Mouse (Mus musculus): ENCODE results near the gene Cmip. TPM values are rescaled to one million over a fixed set of nuclear protein-coding genes. Genes with fewer than 3 reads are reported as not detected.

Cmip gene
- polyA plus RNA-seq, 1 experiment from 2014 or later: 131 TPM

DNA sequence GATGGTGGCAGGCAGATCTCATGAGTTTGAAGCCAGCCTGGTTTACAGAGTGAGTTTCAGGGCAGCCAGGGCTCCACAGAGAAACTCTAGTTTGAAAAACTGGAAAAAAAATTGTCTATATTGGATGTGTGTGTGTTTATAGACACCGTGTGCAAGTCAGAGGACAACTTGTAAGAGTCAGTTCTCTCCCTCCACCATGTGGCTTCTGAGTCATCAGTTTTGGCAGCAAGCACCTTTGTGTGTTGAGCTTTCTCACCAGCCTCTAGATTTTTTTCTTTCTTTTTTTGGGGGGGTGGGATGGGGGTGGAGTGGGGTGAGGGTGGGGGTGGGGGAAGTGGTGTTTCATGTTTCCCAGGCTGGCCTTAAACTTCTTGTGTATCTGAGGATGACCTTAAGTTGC is 228.5 kb downstream of the Cmip start:
- H3K4me2 ChIP-seq (replicated peaks): no peak overlapping the region
- H3K4me3 ChIP-seq (replicated peaks; ENCODE audit: low read length): no peak overlapping the region
- WGBS: 76% methylated on average over 1 of the region's 1 CpGs
- DNase-seq (ENCODE audit: low spot score) (no peak), ATAC-seq (ENCODE audit: low FRiP score) (no peak)
- H3K36me3 ChIP-seq (replicated peaks; ENCODE audit: control insufficient read depth, insufficient read depth): no peaks in the 10 kb centered on the region
- no peak overlapping the region for H3K27ac ChIP-seq
- H3K4me1 ChIP-seq (replicated peaks; ENCODE audit: control insufficient read depth, insufficient read depth, low read length): no peaks in the 10 kb centered on the region
- no peak overlapping the region for H3K9ac ChIP-seq
- H3K9me3 ChIP-seq (ENCODE audit: control insufficient read depth, low read length): no peaks in the 10 kb centered on the region
- H3K27me3 ChIP-seq (ENCODE audit: control insufficient read depth, insufficient read depth, low read length): no peaks in the 10 kb centered on the region

DNA sequence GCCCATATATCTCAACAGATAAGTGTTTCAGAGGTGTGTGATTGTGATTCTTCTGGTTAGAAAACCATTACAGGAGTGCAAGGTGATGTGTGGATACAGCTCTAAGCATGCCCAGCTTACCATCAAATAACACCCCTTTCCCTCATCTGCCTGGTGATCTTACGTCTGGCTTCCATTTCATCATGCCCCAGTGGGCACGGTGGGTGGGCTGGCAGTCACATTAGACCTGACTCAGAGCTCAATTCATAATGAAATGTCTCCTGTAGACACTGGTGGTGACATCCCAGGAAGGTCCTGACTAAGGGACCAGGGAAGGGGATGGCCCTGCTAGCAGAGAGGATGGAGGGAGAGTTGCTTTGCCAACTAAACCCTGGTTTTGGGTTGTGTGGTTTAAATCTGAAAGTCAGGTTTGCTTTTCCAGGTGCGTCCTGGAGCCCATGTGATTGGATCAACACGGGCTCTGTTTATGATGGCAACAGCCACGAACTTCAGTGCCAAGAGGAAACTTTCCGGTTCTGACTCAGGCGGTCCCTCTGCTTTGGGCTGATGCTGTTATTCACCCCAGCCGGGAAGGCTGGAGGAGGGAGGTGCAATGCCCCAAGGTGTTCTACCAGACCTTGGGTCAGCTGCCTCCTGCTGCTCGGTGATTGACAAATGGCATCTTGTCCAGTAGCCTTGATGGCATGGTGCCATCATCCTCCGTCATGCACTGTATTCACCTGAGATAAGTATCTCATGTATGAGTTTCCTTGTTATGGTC is 231.6 kb downstream of the Cmip start:
- WGBS: 80% methylated on average over 10 of the region's 10 CpGs
- no peak overlapping the region for H3K4me3 ChIP-seq (replicated peaks; ENCODE audit: low read length)
- DNase-seq (ENCODE audit: low spot score) (no peak), ATAC-seq (ENCODE audit: low FRiP score) (no peak)
- no peak overlapping the region for H3K27ac ChIP-seq
- H3K4me1 ChIP-seq (replicated peaks; ENCODE audit: control insufficient read depth, insufficient read depth, low read length): no peaks in the 10 kb centered on the region
- no peaks in the 10 kb centered on the region for H3K27me3 ChIP-seq (ENCODE audit: control insufficient read depth, insufficient read depth, low read length)
- H3K36me3 ChIP-seq (replicated peaks; ENCODE audit: control insufficient read depth, insufficient read depth): no peaks in the 10 kb centered on the region
- H3K9me3 ChIP-seq (ENCODE audit: control insufficient read depth, low read length): no peaks in the 10 kb centered on the region
- no peak overlapping the region for H3K4me2 ChIP-seq (replicated peaks)
- no peak overlapping the region for H3K9ac ChIP-seq

DNA sequence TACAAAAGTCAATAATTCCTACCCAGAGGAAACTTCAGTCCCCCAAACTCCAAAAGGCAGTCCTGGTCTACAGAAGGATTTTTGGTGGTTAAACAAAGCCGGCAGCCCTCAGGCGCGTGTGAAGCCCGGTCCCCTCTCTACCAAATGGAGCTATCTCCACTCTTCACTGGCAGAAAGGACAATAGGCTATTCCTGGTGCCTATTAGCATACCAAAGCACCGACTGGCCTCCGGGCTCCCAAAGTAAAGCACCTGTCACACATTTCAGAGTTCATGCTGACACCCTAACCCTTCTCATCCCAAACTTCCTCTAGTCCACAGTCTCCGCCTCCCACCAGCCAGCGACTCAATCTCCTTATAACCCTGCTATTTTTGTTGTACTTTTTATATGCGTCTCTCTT is 236.7 kb downstream of the Cmip start:
- Histone ChIP-seq H3K36me3 (replicated peaks; ENCODE audit: control insufficient read depth, insufficient read depth) (no peaks in the 10 kb centered on the region), H3K9me3 (ENCODE audit: control insufficient read depth, low read length) (no peaks in the 10 kb centered on the region), H3K27ac (no peak overlapping the region), H3K4me3 (replicated peaks; ENCODE audit: low read length) (no peak overlapping the region), H3K9ac (no peak overlapping the region), H3K4me1 (replicated peaks; ENCODE audit: control insufficient read depth, insufficient read depth, low read length) (peaks cover 4% of the 10 kb centered on the region; the same call in 1 of the 2 replicates), H3K4me2 (replicated peaks) (no peak overlapping the region), H3K27me3 (ENCODE audit: control insufficient read depth, insufficient read depth, low read length) (peaks cover 20% of the 10 kb centered on the region)
- WGBS: 14% methylated on average over 9 of the region's 9 CpGs
- no peak for DNase-seq (ENCODE audit: low spot score)
- ATAC-seq (ENCODE audit: low FRiP score): no peak

DNA sequence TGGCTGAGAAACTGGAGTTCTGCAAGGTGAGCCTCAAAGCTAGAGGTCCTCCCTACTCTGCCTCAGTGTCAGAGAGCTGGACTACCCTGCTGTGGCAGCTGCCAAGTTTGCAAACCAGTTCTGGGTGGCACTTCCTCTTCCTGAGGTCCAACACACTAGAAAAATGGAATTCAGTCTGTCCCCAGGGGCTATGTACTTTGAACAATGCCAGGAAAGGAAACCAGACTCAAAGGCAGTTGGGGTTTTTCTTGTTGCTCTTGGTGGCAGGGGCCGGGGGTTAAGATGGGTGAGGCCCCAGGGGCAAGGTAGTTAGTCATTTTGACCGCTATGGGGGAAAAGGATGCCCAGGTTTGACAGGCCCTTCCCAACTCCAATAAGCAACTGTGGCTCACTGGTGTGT is 238.0 kb downstream of the Cmip start:
- WGBS: 80% methylated on average over 2 of the region's 2 CpGs
- Histone ChIP-seq H3K36me3 (replicated peaks; ENCODE audit: control insufficient read depth, insufficient read depth) (no peaks in the 10 kb centered on the region), H3K27ac (no peak overlapping the region), H3K9ac (no peak overlapping the region), H3K4me3 (replicated peaks; ENCODE audit: low read length) (no peak overlapping the region), H3K9me3 (ENCODE audit: control insufficient read depth, low read length) (no peaks in the 10 kb centered on the region), H3K4me1 (replicated peaks; ENCODE audit: control insufficient read depth, insufficient read depth, low read length) (peaks cover 4% of the 10 kb centered on the region; the same call in 1 of the 2 replicates), H3K4me2 (replicated peaks) (no peak overlapping the region), H3K27me3 (ENCODE audit: control insufficient read depth, insufficient read depth, low read length) (peaks cover 30% of the 10 kb centered on the region)
- no peak for DNase-seq (ENCODE audit: low spot score)
- no peak for ATAC-seq (ENCODE audit: low FRiP score)

DNA sequence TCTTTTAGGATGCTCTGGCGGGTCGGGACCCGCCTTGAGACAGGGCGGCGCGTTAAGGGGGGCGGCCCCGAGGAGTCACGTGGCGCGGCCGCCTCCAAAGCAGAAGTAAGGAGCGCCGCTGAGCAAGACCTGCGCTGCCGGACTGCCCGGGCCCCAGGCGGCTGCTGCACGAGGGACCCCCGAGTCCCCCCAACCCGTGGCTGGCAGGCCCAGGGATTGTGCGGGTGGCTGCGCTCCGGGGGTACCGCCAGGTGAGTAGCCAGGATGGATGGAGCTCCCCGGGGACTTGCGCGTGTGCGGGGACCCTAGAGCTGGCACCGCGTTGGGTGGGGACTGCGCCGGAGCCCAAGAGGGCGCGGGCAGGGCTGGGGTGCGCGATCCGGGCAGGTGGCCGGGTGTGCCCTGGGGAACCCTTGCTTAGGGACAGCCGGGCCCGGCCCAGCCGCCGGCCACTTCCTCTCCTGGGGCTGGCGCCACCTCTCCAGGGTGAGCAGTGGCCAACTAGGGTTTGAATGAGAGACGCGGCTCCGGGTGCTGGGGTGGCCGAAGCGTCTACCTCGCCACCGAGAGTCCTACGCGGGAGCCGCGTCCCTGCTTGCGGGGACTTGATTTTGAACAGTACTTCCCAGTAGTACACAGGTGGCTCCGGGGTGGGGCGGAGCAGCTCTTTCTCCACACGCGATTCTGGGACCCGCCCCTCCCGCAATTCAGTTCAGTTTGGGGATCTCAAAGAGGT is 241.5 kb downstream of the Cmip start, which contains the start of gene Plcg2:
Gene Plcg2, plus strand, starts transcription at position 113 of the 736 bp plus-strand sequence.
- Histone ChIP-seq H3K4me3 (replicated peaks; ENCODE audit: low read length) (peak within 1 kb of the TSS; percentile 48), H3K27me3 (ENCODE audit: control insufficient read depth, insufficient read depth, low read length) (peaks cover 30% of the 10 kb centered on the region), H3K36me3 (replicated peaks; ENCODE audit: control insufficient read depth, insufficient read depth) (no peaks in the 10 kb centered on the region), H3K9me3 (ENCODE audit: control insufficient read depth, low read length) (no peaks in the 10 kb centered on the region), H3K4me2 (replicated peaks) (peak within 1 kb of the TSS; percentile 98), H3K4me1 (replicated peaks; ENCODE audit: control insufficient read depth, insufficient read depth, low read length) (peaks cover 4% of the 10 kb centered on the region; the same call in 1 of the 2 replicates), H3K27ac (no peak within 1 kb of the TSS), H3K9ac (peak within 1 kb of the TSS; percentile 53)
- DNase-seq (ENCODE audit: low spot score): no peak
- under 1% methylated on average over 61 of the region's 62 CpGs for WGBS
- peak; percentile 43; the same call in 1 of the 2 replicates for ATAC-seq (ENCODE audit: low FRiP score)

DNA sequence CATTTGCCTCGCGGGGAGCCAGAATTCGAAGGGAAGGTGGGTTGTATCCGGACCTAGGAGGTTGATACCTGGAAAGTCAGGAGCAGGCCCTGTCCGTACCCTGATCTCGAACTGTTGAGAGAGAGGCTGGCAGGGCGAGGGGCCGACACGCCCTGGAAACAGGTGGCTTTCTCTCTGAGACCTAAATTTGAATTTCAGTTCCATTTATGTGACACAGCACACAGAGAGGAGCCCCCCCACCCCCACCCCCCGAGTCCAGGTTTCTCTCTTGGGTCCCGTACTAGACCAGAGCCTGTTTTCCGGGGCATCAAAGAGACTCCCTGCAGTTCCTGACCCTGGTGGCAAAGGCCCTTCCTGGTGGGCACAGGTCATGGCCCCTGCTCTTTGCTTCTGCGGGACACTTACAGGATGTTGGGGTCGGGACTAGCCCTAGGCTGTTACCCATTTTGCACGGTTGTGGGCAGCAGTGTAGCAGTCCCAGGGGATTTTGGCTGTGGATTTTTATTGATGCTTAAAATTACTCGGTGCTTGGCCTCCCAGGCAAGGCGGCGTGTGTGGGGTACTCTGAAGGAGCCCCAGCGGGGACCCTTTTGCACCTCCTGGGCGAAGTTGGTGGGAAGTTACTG is 242.2 kb downstream of the Cmip start:
- no peaks in the 10 kb centered on the region for H3K36me3 ChIP-seq (replicated peaks; ENCODE audit: control insufficient read depth, insufficient read depth)
- H3K9ac ChIP-seq: no peak overlapping the region
- DNase-seq (ENCODE audit: low spot score): no peak

DNA sequence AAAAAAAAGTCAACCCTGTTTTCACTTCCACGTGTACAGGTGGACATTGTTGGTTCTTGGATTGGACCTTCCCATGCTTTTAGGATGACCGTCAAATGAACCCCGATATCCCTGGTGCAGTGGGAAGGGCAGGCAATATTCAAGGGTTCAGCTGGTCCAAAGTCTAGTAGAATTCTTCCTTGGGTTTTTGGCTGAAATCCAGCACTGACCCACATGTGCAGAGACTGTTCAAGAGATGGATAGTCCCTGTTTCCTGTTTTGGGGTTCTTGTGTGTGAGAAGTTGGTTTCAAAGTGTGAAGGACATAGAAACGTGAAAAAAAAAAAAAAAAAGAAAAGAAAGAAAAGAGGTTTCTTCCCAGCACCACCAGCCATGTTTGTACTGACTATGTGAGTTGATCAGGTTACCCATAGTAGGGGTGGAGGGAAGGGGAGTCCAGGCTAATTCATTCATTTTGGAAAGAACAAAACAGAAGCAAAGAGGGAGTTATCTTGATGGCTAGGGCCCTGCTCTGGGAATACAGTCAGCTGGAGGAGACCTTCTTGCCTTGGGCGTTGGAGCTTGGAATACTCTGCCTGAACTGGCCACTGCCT is 243.5 kb downstream of the Cmip start:
- Histone ChIP-seq H3K9me3 (ENCODE audit: control insufficient read depth, low read length) (no peaks in the 10 kb centered on the region), H3K27ac (no peak overlapping the region), H3K4me1 (replicated peaks; ENCODE audit: control insufficient read depth, insufficient read depth, low read length) (peaks cover 4% of the 10 kb centered on the region; the same call in 1 of the 2 replicates), H3K9ac (no peak overlapping the region), H3K27me3 (ENCODE audit: control insufficient read depth, insufficient read depth, low read length) (peaks cover 30% of the 10 kb centered on the region), H3K4me2 (replicated peaks) (no peak overlapping the region), H3K36me3 (replicated peaks; ENCODE audit: control insufficient read depth, insufficient read depth) (no peaks in the 10 kb centered on the region), H3K4me3 (replicated peaks; ENCODE audit: low read length) (no peak overlapping the region)
- no peak for DNase-seq (ENCODE audit: low spot score)
- ATAC-seq (ENCODE audit: low FRiP score): no peak
- 88% methylated on average over 5 of the region's 5 CpGs for WGBS

More for the DNA sequence above, 242.2 kb downstream of the Cmip start:
- Histone ChIP-seq H3K27me3 (ENCODE audit: control insufficient read depth, insufficient read depth, low read length) (peaks cover 30% of the 10 kb centered on the region), H3K4me2 (replicated peaks) (peak overlapping the region; percentile 98), H3K4me3 (replicated peaks; ENCODE audit: low read length) (peak overlapping the region; percentile 48), H3K27ac (no peak overlapping the region), H3K9me3 (ENCODE audit: control insufficient read depth, low read length) (no peaks in the 10 kb centered on the region), H3K4me1 (replicated peaks; ENCODE audit: control insufficient read depth, insufficient read depth, low read length) (peaks cover 4% of the 10 kb centered on the region; the same call in 1 of the 2 replicates)
- no peak for ATAC-seq (ENCODE audit: low FRiP score)
- WGBS: 8% methylated on average over 20 of the region's 20 CpGs

DNA sequence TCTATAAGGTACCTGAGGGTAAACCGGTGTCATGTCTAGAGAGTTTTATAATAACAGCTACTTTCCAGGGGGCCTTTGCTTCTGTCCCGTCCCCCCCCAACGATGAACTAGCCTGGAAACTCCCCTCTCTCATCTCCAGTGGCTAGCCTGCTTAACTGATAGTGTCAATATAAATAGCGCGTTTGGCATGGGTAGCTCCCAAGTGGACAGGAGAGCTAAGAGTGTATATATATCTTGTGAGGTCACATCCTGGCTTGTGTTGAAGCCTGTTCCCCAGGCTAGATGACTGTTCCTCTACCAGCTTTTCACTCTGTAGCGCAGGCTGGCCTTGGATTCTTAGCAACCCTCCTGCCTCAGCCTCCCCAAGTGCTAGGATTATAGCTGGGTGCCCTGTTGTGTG is 244.5 kb downstream of the Cmip start:
- no peak for DNase-seq (ENCODE audit: low spot score)
- Histone ChIP-seq H3K9me3 (ENCODE audit: control insufficient read depth, low read length) (no peaks in the 10 kb centered on the region), H3K4me1 (replicated peaks; ENCODE audit: control insufficient read depth, insufficient read depth, low read length) (peaks cover 4% of the 10 kb centered on the region; the same call in 1 of the 2 replicates), H3K27ac (no peak overlapping the region), H3K4me3 (replicated peaks; ENCODE audit: low read length) (no peak overlapping the region), H3K4me2 (replicated peaks) (no peak overlapping the region), H3K36me3 (replicated peaks; ENCODE audit: control insufficient read depth, insufficient read depth) (no peaks in the 10 kb centered on the region), H3K9ac (no peak overlapping the region), H3K27me3 (ENCODE audit: control insufficient read depth, insufficient read depth, low read length) (peaks cover 30% of the 10 kb centered on the region)
- WGBS: 94% methylated on average over 6 of the region's 6 CpGs
- no peak for ATAC-seq (ENCODE audit: low FRiP score)
